Mouse (Mus musculus) kidney, postnatal 0 days (tissue): Measurements from ENCODE around the gene Sis. TPM values are rescaled to one million over a fixed set of nuclear protein-coding genes. Genes with fewer than 3 reads are reported as not detected.

ENCODE experiments used
- ATAC-seq: fragments of 200-750 bp; cut with Nextera tagmentation; replicated peaks from 2 replicates; pipeline ENCODE4 v1.8.0; 2017; ENCODE audit warnings: low read depth, moderate number of reproducible peaks, moderate TSS enrichment, moderate library complexity; ENCODE audit not compliant: low FRiP score
- DNase-seq: peaks from one replicate; pipeline ENCODE4 v3.0.0-alpha.2; 2016; ENCODE audit warnings: low spot score
- H3K27ac ChIP-seq: fragments of 300-500 bp; sonication (generic); 2 replicates; pipeline ENCODE4 v1.5.1; 2014; ENCODE audit warnings: mild to moderate bottlenecking
- H3K27me3 ChIP-seq: fragments of 300-500 bp; sonication (generic); 2 replicates; pipeline ENCODE4 v1.6.1; 2014; ENCODE audit warnings: low read length, mixed read lengths; ENCODE audit not compliant: insufficient read depth
- H3K36me3 ChIP-seq: fragments of 300-500 bp; sonication (generic); 2 replicates; pipeline ENCODE4 v1.6.1; 2014; ENCODE audit warnings: low read length, mixed read lengths; ENCODE audit not compliant: insufficient read depth
- H3K4me1 ChIP-seq: fragments of 300-500 bp; sonication (generic); replicated peaks from 2 replicates; pipeline ENCODE4 v1.6.1; 2014; ENCODE audit warnings: antibody characterized with exemption, low read length, mixed read lengths; ENCODE audit not compliant: insufficient read depth
- H3K4me2 ChIP-seq: fragments of 300-500 bp; sonication (generic); 2 replicates; pipeline ENCODE4 v1.6.1; 2014; ENCODE audit warnings: mild to moderate bottlenecking, low read length, moderate library complexity, mixed read lengths
- H3K4me3 ChIP-seq: fragments of 300-500 bp; sonication (generic); replicated peaks from 2 replicates; pipeline ENCODE4 v1.5.1; 2014; ENCODE audit warnings: low read depth, low read length
- H3K9ac ChIP-seq: fragments of 300-500 bp; sonication (generic); 2 replicates; pipeline ENCODE4 v1.6.1; 2014; ENCODE audit warnings: low read depth, low read length
- H3K9me3 ChIP-seq: fragments of 300-500 bp; sonication (generic); replicated peaks from 2 replicates; pipeline ENCODE4 v1.6.1; 2016; ENCODE audit warnings: low read length, inconsistent platforms, mixed read lengths
- CTCF ChIP-seq: IDR thresholded peaks from 2 replicates; pipeline ENCODE4 v1.5.1; 2016; ENCODE audit warnings: antibody characterized with exemption, low read depth, mild to moderate bottlenecking, moderate library complexity
- WGBS: fragments of 180-500 bp; shearing (Covaris S2); extraction: QIAGEN DNeasy Blood & Tissue Kit; methylation state at CpG from one replicate; pipeline ENCODE4 v1.1.7; 2014; 5-methylcytosine and 5-hydroxymethylcytosine counted together
- polyA plus RNA-seq: library from polyadenylated mRNA; unstranded; fragments of >200 nt; fragmentation: Nextera tagmentation; extraction: Ambion mirVana; gene quantifications from 2 replicates; pipeline ENCODE4 v1.2.1, GENCODE M21; 2015

Gene Sis
- polyA plus RNA-seq = not detected in 2 replicates

- no peak within 1 kb of the TSS for H3K9ac ChIP-seq
- no peak within 1 kb of the TSS for H3K4me2 ChIP-seq
- no peak for TF ChIP-seq CTCF
- no peak within 1 kb of the TSS for H3K4me3 ChIP-seq
- DNase-seq (no peak), ATAC-seq (no peak)
- no peaks in the 10 kb centered on the region for H3K4me1 ChIP-seq
- no peaks in the 10 kb centered on the region for H3K9me3 ChIP-seq
- H3K36me3 ChIP-seq = no peaks in the 10 kb centered on the region
- no peak within 1 kb of the TSS for H3K27ac ChIP-seq
- no peaks in the 10 kb centered on the region for H3K27me3 ChIP-seq
Measured at GRCm38 (mm10) chr3:72967675-72968074, at the start of gene Sis. Gene Sis, minus strand, starts transcription at chr3:72967863.

DNA sequence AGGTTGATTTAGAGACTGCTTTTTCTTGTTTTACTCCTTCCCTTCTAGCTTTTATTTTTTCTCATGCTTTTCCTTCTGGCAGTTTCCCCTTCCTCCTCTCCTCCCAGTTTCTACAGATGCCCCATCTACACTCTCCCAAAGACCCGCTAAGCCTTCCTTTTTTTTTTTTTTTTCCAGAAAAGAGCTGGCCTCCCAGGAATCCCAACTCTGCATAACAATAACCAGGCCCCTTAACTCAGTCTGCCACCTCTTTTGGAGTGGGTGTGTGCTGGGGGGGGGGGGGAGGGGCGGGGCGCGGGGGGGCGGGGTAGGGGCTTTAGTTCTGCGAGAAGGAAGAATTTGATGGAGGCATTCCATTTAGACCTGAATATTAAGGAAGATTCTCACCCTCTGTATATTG lies 38.4 kb upstream of the Sis start:
- DNase-seq (no peak), ATAC-seq (no peak)
- Histone ChIP-seq H3K27me3 (no peaks in the 10 kb centered on the region), H3K36me3 (no peaks in the 10 kb centered on the region), H3K4me3 (no peak overlapping the region), H3K27ac (no peak overlapping the region), H3K9ac (no peak overlapping the region), H3K4me1 (no peaks in the 10 kb centered on the region), H3K4me2 (no peak overlapping the region), H3K9me3 (no peaks in the 10 kb centered on the region)
- TF ChIP-seq CTCF = no peak
- WGBS = 9% methylated on average over 6 of the region's 6 CpGs

DNA sequence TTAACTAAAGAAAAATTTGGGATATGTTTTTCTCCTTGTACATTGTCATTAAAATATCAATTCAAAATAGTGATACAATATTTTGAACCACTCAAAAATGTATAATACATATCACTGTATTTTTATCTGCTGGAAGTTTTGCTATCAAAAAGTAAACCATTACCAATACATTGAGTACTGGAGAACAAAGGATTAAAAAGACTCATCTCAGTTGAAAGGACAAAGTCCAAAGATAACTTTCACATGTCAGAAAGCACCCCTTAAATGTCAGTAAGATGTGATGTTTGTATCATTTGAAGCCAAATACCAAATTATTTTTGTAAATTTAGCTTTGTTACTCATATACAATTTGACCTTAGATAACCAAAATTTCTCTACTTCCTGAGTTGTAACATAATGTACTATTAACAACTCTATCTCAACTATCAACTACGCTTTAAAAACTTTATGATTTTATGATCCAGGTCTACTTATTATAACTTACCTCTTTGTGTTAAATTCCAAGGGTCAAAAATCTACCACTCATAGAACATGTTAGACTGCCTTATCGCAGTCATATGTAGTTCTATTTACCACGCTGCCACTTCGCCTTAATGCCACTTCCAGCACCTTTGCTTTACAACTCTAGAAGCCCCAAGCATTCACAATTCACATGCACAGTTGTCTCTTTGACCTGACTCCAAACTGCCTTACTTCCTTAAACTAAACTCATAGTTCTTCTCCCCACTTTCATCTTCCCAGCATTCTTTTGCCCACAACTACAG lies 35.5 kb upstream of the Sis start:
- Histone ChIP-seq H3K4me2 (no peak overlapping the region), H3K27me3 (no peaks in the 10 kb centered on the region), H3K9me3 (no peaks in the 10 kb centered on the region), H3K27ac (no peak overlapping the region), H3K36me3 (no peaks in the 10 kb centered on the region), H3K4me1 (no peaks in the 10 kb centered on the region), H3K4me3 (no peak overlapping the region), H3K9ac (no peak overlapping the region)
- no peak for TF ChIP-seq CTCF
- 93% methylated on average over 4 of the region's 4 CpGs for WGBS
- DNase-seq (no peak), ATAC-seq (no peak)

- no peak overlapping the region for H3K4me2 ChIP-seq
- ATAC-seq (no peak), DNase-seq (no peak)
- WGBS = 54% methylated on average over 4 of the region's 4 CpGs
- no peak overlapping the region for H3K27ac ChIP-seq
- no peak overlapping the region for H3K9ac ChIP-seq
- no peaks in the 10 kb centered on the region for H3K27me3 ChIP-seq
- H3K4me1 ChIP-seq = no peaks in the 10 kb centered on the region
- no peaks in the 10 kb centered on the region for H3K36me3 ChIP-seq
- TF ChIP-seq CTCF = no peak
- H3K9me3 ChIP-seq = no peaks in the 10 kb centered on the region
- H3K4me3 ChIP-seq = no peak overlapping the region
Measured at GRCm38 (mm10) chr3:72997517-72997916, 29.9 kb upstream of the Sis start.

- no peaks in the 10 kb centered on the region for H3K36me3 ChIP-seq
- H3K4me3 ChIP-seq = no peak overlapping the region
- WGBS = 74% methylated on average over 2 of the region's 2 CpGs
- no peaks in the 10 kb centered on the region for H3K9me3 ChIP-seq
- H3K27ac ChIP-seq = no peak overlapping the region
- no peaks in the 10 kb centered on the region for H3K27me3 ChIP-seq
- ATAC-seq (no peak), DNase-seq (no peak)
- no peak overlapping the region for H3K4me2 ChIP-seq
- H3K4me1 ChIP-seq = no peaks in the 10 kb centered on the region
- H3K9ac ChIP-seq = no peak overlapping the region
- no peak for TF ChIP-seq CTCF
Measured at GRCm38 (mm10) chr3:72990992-72991391, 23.3 kb upstream of the Sis start.

DNA sequence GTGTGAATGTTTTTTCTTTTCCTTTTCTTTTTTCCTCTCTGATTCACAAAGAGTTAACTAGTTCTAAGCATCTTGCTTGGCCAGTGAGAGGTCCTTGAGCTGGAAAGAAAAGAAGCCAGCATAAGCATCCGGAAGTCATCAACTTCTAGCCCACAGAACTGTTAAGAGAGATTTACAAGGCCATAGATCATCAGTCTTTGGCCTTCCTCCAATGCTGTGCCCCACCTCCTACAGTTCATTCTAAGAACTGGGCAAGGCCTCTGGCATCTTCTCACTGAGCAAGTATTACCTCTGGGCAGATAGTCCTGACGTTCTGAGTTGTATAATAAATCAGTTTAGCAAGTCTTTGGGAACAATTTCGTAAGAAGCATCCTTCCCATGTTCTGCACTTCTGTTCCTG lies 8.9 kb upstream of the Sis start:
- DNase-seq (no peak), ATAC-seq (no peak)
- H3K4me2 ChIP-seq = no peak overlapping the region
- no peak overlapping the region for H3K9ac ChIP-seq
- 18% methylated on average over 3 of the region's 3 CpGs for WGBS
- no peak overlapping the region for H3K4me3 ChIP-seq
- no peaks in the 10 kb centered on the region for H3K36me3 ChIP-seq
- H3K27me3 ChIP-seq = no peaks in the 10 kb centered on the region
- H3K9me3 ChIP-seq = no peaks in the 10 kb centered on the region
- TF ChIP-seq CTCF = no peak
- H3K4me1 ChIP-seq = no peaks in the 10 kb centered on the region
- H3K27ac ChIP-seq = no peak overlapping the region
